Mouse (Mus musculus) frontal cortex, postnatal 36 days (tissue): ENCODE results near the gene Atxn7l1.

ENCODE experiments used
- DNase-seq, 2 experiments: peaks; one replicate each; pipeline ENCODE4 v3.0.0; 2022; ENCODE audit warnings: low spot score in 2 of 2

Atxn7l1 gene

GRCm38 (mm10) chr12:33322547-33322946, 175.1 kb downstream of the Atxn7l1 start:
- no peak for DNase-seq

GRCm38 (mm10) chr12:33323821-33324220, 176.3 kb downstream of the Atxn7l1 start:
- DNase-seq = no peak

DNA sequence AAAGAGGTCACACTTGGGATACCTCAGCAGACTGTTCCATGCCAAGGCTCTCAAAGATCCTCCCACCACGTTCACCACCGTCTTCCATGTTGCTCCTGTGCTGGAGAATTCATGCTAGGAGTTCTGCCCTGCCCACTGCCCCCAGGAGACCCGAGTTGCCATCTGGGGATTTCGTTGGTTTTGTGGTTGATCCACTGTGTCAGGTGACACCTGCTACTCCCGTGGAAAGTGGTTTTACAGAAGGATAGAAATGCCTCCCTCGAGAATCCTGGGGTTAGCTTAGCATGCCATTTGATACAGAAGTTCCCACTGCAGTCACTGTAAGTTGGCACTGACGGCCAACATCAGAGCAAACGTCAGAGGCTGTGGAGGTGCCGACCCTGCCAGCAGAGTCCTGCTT, 177.9 kb downstream of the Atxn7l1 start:
- no peak for DNase-seq

GRCm38 (mm10) chr12:33332046-33332445, 184.6 kb downstream of the Atxn7l1 start:
- no peak for DNase-seq

- DNase-seq = no peak
Measured at GRCm38 (mm10) chr12:33332796-33333195, 185.3 kb downstream of the Atxn7l1 start.

DNA sequence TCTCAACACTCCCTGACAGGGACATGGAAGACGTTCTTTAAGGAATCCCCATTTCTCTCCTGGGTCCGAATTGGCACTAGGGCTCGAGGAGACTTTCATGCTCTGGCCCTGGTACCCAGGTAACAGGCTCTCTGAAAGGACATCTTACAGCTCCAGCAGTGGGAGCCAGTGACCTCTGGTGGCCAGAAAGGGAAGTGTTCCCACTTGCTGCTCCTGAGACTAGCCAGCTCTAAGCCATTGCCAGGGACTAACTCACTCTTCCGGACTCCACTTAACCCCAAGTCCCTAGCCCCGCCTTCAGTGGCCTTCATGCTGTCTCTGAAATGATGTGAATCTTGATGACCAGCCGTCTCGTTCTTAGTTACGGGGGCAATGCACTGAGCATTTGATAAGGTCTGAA, 186.4 kb downstream of the Atxn7l1 start:
- peak; percentile 85 to 92 for DNase-seq

GRCm38 (mm10) chr12:33334511-33334910, 187.0 kb downstream of the Atxn7l1 start:
- no peak for DNase-seq

DNA sequence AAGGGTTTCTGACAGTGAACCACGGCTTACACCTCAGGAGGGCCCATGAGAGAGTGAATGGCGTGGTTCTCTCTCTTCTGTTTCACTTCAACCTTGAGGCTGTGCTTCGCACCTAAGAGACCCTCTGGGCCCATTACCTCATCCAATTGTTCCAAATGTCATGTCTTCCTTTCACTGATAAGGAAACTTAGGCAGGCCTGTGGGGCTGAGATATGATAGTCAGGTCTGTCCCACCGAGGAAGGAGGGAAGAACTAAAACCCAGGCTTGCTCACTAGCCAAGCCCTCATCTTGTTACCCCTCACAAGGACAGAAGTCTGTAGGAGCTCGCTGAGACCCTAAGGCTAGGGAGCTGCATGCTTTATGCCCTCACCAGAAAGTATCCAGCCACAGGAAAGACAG, 187.5 kb downstream of the Atxn7l1 start:
- DNase-seq = no peak

- no peak for DNase-seq
Measured at GRCm38 (mm10) chr12:33335410-33335809, 187.9 kb downstream of the Atxn7l1 start.

DNA sequence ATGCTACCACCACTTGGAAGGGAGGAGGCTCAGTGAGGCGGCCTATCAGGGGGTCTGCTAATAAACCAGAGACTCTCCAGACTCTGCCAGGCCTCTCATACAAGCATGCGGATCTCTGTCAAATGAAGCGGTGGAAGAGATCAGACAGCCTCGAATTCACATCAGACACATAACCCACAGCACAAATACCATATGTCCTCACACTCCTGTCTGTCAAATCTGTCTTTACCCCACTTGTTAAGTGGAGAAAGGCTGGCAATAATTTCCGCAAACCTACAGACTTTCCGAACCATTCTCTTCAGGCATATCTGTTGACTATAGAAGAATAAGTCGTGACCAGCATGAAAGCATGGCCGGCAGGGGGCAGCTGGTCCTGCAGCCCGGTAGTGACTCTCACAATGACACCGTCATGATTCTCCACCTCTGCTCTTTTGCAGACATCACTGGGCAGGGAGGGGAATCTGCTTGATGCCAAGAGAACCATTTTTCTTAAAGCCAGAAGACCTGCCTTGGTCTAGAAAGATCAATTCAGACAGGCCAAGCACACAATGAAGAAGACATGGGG, 189.2 kb downstream of the Atxn7l1 start:
- no peak for DNase-seq

GRCm38 (mm10) chr12:33337289-33337688, 189.8 kb downstream of the Atxn7l1 start:
- DNase-seq = no peak

DNA sequence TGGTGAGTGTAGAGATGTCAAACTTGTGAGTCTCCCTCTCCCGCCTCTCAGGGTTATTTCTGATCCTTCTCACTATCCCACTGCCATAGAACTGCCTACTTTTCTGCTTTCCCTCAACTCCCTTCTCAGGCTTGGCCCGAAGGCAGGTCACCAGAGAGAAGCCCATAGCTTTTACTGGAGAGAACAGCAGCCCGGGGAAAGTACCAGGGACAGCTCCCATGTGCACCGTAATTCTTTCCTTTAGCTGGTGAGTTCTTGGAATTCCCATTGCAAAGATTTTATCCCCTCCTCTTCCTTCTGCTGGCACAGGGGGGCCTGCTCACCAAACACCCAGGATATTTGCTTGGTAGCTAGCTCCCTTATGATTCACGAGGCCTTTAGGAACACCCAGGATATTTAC, 190.7 kb downstream of the Atxn7l1 start:
- DNase-seq = no peak

DNA sequence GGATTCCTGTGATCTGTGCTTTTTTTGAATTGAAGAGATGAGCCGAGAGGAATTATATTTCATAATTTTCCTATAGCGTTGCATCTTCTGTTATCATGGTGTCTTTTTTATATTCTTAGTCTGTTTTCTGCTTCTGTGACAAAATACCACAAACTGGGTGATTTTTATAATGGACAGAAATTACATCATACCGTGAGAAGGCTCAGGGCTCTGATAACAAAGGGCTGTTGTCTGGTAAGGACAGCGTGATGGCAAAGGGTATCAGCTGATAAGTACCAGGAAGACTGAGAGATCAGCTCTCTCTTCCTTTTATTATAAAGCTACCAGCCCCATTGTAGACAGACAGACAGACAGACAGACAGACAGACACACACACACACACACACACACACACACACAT, 192.3 kb downstream of the Atxn7l1 start:
- DNase-seq = no peak

DNA sequence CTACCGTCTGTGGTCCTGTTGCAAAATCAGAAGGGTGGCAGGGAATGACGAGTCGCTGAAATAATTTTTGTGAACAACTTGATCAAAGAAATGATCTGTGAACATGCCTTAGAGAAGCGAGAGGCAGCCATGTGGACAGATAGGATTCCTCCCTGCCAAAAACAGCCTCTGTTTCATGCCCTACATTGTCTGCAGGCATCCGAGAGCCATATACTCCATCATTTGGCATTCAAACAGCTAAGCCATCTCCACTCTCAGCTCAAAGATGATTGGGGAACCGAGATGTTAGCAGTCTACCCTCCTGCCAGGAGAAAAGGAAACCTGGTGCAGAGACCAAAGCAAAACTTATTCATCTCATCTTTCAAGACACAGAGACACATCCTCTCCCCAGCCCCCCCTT, 193.2 kb downstream of the Atxn7l1 start:
- no peak for DNase-seq

DNA sequence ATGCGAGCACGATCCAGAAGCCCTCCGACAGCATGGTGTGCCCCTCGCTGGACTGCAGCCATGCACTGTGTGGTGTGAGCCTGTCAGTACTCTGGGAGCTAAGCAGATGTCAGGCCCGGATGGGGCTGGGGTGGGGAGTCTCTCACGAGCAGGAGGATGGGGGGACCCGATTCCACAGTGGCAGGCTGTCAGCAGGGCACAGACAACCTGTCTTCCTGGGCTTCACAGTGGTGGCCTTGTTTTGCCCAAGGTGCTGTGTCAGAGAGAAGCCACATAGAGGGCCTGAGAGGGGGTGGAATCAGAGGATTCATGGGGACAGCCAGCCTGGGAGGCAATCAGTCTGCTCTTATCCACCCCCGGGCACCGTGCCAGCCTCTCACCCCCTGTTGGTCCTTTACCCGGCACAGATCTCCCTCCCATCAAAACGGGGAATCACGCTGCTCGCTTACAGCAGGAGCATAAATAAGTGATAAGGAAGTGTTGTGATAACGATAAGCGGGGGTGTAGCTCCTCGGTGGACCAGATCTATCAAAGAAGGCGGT, 193.9 kb downstream of the Atxn7l1 start:
- DNase-seq = peak in 1 of 2 experiments; percentile 57

DNA sequence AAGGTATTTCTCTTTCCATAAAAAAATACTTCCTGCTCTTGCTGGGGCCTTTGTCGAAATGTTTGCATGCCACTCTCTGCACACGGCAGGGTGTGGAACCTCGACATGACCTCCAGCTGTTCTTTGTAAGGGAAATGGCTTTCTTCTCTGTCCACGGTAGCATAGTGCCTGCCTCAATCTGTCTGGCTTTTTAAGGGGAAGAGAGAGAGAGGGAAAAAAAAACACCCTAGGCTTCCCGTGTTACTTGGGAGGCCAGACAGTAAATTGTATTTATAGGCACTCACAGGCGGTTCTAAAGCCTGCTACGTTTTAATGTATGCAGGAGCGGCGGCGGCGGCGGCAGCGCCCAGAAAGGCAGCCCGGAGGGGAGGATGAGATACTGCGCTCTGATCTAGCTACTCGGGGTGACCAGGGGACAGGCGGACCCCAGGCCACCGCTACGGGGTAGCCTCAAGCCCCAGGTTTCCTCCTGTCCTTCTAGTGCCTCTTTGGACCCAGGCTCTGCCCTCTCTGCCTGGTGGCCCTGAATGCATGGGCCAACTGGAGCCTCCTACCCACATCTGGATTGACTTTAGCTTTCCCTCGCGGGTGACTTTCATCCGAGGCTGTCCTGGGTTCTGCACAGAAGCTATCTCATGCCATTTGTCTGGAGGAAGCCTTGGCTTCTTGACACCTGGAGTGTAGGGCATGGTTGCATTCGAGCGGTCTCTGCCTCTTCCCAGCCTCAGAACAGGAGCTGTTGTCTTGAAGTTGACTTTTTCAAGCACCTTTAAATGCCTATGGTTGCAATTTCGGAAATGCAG, 197.7 kb downstream of the Atxn7l1 start:
- DNase-seq = peak; percentile 57 to 67

GRCm38 (mm10) chr12:33345773-33346435, 198.4 kb downstream of the Atxn7l1 start:
- DNase-seq = no peak

GRCm38 (mm10) chr12:33352671-33353070, 205.2 kb downstream of the Atxn7l1 start:
- no peak for DNase-seq

DNA sequence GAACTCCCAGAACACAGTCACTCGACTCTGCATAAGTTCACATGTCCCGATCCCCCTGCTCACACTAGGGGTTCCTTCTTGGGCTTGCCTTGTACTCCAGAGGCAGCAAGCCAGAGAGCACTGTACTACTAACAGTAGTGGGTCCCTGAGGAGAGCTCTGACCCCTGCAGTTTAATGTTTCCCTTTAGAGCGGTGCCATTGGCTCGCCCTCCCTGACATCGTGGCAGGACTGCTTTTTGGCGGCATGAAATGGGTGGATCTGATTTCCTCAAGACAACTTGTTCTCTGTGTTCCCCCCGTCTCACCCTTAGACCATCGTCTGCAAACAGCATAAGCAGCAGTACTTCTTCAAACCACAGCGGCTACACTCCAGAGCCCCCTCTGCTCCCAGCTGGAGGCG, 210.9 kb downstream of the Atxn7l1 start:
- DNase-seq = no peak

GRCm38 (mm10) chr12:33359209-33359608, 211.7 kb downstream of the Atxn7l1 start:
- DNase-seq = no peak

DNA sequence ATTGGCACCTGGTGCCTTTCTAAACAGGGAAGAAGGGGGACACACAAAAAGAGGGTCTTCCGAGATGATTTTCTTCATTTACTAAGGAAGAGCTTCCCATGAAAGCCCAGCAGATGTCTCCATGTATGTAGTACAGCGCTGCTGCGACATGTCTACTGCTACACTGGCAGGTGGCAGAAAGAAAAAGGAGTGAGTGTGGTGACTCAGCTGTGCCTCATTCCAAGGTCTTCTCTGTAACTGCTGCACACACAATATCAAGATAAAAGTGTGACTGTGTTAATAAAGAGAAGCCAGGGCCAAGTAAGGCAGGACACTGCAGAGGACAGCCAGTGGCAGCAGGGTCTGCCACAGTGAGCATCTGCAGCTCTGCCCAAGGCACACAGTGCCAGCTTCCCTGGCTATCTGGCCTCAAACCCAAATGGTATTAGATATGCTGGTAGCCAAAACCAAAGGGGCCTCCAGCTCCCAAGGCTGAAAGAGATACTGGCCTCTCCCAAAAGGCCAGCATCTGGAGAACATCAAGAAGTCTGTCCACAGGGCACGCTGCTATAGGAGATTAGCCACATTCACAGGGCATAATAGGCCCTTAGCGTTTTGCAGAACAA, 212.5 kb downstream of the Atxn7l1 start:
- DNase-seq = peak; percentile 17 to 52

DNA sequence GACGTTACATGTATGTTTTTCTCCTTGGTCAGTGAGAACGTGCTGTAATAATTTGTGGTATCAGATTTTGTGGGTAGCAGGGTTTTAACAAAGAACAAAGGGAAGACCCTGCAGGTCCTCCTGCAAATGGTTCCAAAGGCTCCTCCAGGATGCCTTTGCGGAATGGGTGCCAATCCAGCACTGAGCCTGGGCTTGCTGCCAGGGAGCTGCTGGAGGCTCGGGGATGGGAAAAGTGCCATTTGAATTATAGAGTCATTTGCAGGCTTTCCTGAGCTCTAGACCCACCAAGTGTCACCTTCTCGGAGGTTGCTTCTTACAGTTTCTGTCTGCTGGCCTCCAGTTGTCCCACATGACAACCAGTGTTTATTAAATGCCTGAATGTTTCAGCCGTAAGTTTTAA, 213.2 kb downstream of the Atxn7l1 start:
- DNase-seq = peak; percentile 84 to 87
